8 mouse cellular contexts compared by ENCODE assay signal in the genomic region with DNA sequence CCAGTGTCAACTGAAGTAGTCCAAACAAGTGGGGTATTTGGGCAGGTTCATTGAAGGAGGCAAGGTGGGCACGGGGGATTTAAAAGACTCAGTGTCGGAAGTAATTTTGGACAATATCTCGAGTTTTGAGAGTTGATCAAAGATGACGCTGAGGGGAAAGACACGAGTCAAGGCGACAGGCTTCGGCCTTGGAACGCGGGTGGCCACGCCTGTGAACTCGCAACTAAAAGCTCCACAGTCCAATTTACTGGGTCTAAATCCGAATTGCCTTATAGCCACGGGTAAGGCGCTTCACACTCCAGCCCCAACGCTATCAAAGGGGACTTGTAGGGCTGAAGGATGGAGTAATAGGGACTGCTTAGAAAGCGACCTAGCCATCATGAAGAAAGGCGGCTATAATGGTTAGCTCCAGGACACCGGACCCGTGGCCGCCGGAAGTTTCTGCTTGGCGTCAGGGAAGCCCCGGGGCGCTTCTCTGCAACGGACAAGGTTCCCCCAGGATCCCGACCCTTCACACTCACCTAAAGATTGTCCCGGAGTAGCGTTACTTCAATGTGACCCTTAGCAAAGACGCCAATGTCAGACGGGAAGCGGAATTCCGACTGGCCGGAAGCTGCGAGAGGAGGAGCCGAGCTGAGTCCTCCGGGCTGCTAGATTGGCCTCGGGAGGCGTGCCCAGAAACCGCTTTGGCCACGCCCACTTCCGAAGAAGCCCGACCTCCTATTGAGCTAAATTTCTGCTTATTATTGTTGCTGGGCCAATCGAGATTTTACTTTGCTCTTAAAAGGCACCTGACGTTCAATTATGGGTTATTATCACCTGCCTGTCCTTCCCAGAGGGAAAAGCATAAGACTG. TPM values are rescaled to one million over a fixed set of nuclear protein-coding genes. Genes with fewer than 3 reads are reported as not detected.
DNase-seq lines count a peak whose midpoint lies in the region; ATAC-seq and TF ChIP-seq lines count a peak whose summit lies in the region.

Gene Cox6b1, minus strand, starts transcription at position 622 of the 855 bp plus-strand sequence.

- no peaks in the 10 kb centered on the region for H3K9me3 ChIP-seq in hindbrain, postnatal 0 days (ENCODE audit: low read length)
- H3K9me3 ChIP-seq in megakaryocyte, embryonic 14.5 days, result no peaks in the 10 kb centered on the region

- peak within 1 kb of the TSS; percentile 83 for H3K9ac ChIP-seq in hindbrain, postnatal 0 days (replicated peaks; ENCODE audit: low read length)

- no peaks in the 10 kb centered on the region; the same call in 1 of the 2 replicates for H3K4me1 ChIP-seq in hindbrain, postnatal 0 days (ENCODE audit: insufficient read depth, low read length)
- H3K4me1 ChIP-seq in megakaryocyte, embryonic 14.5 days, result peaks cover 41% of the 10 kb centered on the region

- peak within 1 kb of the TSS; percentile 89 for H3K4me3 ChIP-seq in gastrocnemius, adult 2 months
- peak within 1 kb of the TSS; percentile 87 for H3K4me3 ChIP-seq in hindbrain, postnatal 0 days (ENCODE audit: low read length)
- peak within 1 kb of the TSS; percentile 96 for H3K4me3 ChIP-seq in megakaryocyte, embryonic 14.5 days (replicated peaks)

- H3K4me2 ChIP-seq in hindbrain, postnatal 0 days (ENCODE audit: low read depth, low read length), result peak within 1 kb of the TSS; percentile 89

- peak within 1 kb of the TSS; percentile 92 for H3K27ac ChIP-seq in gastrocnemius, adult 2 months
- peak within 1 kb of the TSS; percentile 74 for H3K27ac ChIP-seq in hindbrain, postnatal 0 days

- intact Hi-C loops in gastrocnemius, adult 2 months (cut with DNase I), result loop anchor here (10.0 kb wide), 1 partner anchor 329 kb away; the partner anchor contains the start of gene Usf2

- peak; percentile 92 for DNase-seq in gastrocnemius, adult 2 months
- DNase-seq in hindbrain, postnatal 0 days (ENCODE audit: low spot score), result peak; percentile 96
- DNase-seq in left cerebral cortex, adult 8-10 months (ENCODE audit: low spot score in 2 of 2), result peak; percentile 54 to 81
- DNase-seq in right cerebral cortex, postnatal 10 days (ENCODE audit: low spot score in 2 of 2), result peak; percentile 93
- DNase-seq in yolk sac, embryonic 10.5 days (ENCODE audit: low spot score), result peak; percentile 92

- 2% methylated on average over 44 of the region's 44 CpGs for WGBS in hindbrain, postnatal 0 days

- peaks cover 10% of the 10 kb centered on the region; the same call in 1 of the 2 replicates for H3K36me3 ChIP-seq in hindbrain, postnatal 0 days (ENCODE audit: insufficient read depth, low read length)
- H3K36me3 ChIP-seq in megakaryocyte, embryonic 14.5 days (replicated peaks; ENCODE audit: low read length), result peaks cover 36% of the 10 kb centered on the region

- peaks cover 7% of the 10 kb centered on the region; the same call in 1 of the 2 replicates for H3K27me3 ChIP-seq in hindbrain, postnatal 0 days (ENCODE audit: insufficient read depth, low read length)
- H3K27me3 ChIP-seq in megakaryocyte, embryonic 14.5 days (replicated peaks), result peaks cover 3% of the 10 kb centered on the region

- no peak for TF ChIP-seq CTCF in gastrocnemius, adult 2 months (IDR thresholded peaks at IDR 0.05)
- no peak for TF ChIP-seq CTCF in hindbrain, postnatal 0 days (IDR thresholded peaks at IDR 0.05; ENCODE audit: low read depth)

- ATAC-seq in activated CD4-positive, CD25-positive, alpha-beta regulatory T cell, adult 4 months, result peak; percentile 98
- ATAC-seq in common myeloid progenitor, adult 5-6 weeks (replicated peaks; ENCODE audit: low read depth, poor library complexity, severe bottlenecking), result peak; percentile 97
- peak; percentile 95 for ATAC-seq in hindbrain, postnatal 0 days

RNA-seq across cellular contexts. Expression of gene Cox6b1, which starts in this region (rescaled TPM):
- polyA plus RNA-seq in activated CD4-positive, CD25-positive, alpha-beta regulatory T cell, adult 4 months (2017; shearing (Covaris generic)), result 100 to 1,000 TPM; 421 to 746 TPM
- 396 and 504 TPM in 2 replicates for total RNA-seq in common myeloid progenitor, adult 5-6 weeks (2017)
- total RNA-seq in gastrocnemius, adult 2 months (2021), result 1,000 to 10,000 TPM; 1,338 to 2,234 TPM
- total RNA-seq in hindbrain, postnatal 0 days (2014; rRNA removed), result 352 and 389 TPM in 2 replicates
- 1,552 and 1,572 TPM in 2 replicates for polyA plus RNA-seq in hindbrain, postnatal 0 days (2015; fragmentation: Nextera tagmentation; extraction: Ambion mirVana)
- total RNA-seq in left cerebral cortex, adult 8-10 months (2022), result 100 to 1,000 TPM; 641 to 753 (median 694) TPM
- polyA plus RNA-seq in megakaryocyte, embryonic 14.5 days (2012; ENCODE audit: insufficient read depth, low replicate concordance), result 82.5 and 197 TPM in 2 replicates

Comparison
In these comparisons a context has a peak if more than half of its experiments do, and no peak if none do; other contexts are left out.
1. Peak in every context shown above with its lines: DNase-seq, ATAC-seq, H3K4me3 ChIP-seq and H3K27ac ChIP-seq.